Mouse (Mus musculus) kidney, adult 2 months (tissue): ENCODE data around the gene Akr1a1. TPM values are rescaled to one million over a fixed set of nuclear protein-coding genes. Genes with fewer than 3 reads are reported as not detected.
"Not testable (repeated sequence)": the region's sequence is repeated elsewhere in the genome, so short reads cannot be mapped to it uniquely, and the experiment has no call there.

Source experiments
- DNase-seq: peaks from one replicate; pipeline ENCODE4 v3.0.0; 2021
- H3K27ac ChIP-seq: fragments of 200-500 bp; 2 replicates; pipeline ENCODE4 v1.5.1; 2012; ENCODE audit warnings: low read depth, low read length, control low read depth, inconsistent platforms; ENCODE audit not compliant: insufficient read depth
- H3K27me3 ChIP-seq: fragments of 200-500 bp; replicated peaks from 2 replicates; pipeline ENCODE4 v1.6.1; 2012; ENCODE audit warnings: mild to moderate bottlenecking, moderate library complexity, low read length, inconsistent platforms; ENCODE audit not compliant: control insufficient read depth, insufficient read depth
- H3K36me3 ChIP-seq: fragments of 200-500 bp; 2 replicates; pipeline ENCODE4 v1.6.1; 2012; ENCODE audit warnings: mild to moderate bottlenecking, moderate library complexity, low read length, inconsistent platforms; ENCODE audit not compliant: control insufficient read depth, insufficient read depth
- H3K4me1 ChIP-seq: fragments of 200-500 bp; 2 replicates; pipeline ENCODE4 v1.6.1; 2011; ENCODE audit warnings: low read length; ENCODE audit not compliant: control insufficient read depth, insufficient read depth
- H3K4me3 ChIP-seq: fragments of 200-500 bp; 2 replicates; pipeline ENCODE4 v1.5.1; 2011; ENCODE audit warnings: mild to moderate bottlenecking, low read depth, low read length, control low read depth; ENCODE audit not compliant: insufficient read depth
- CTCF ChIP-seq: fragments of 200-500 bp; conservative IDR thresholded peaks from 2 replicates; pipeline ENCODE4 v1.5.1; 2011; ENCODE audit warnings: low read depth, mild to moderate bottlenecking, control low read depth, low read length, moderate library complexity, mixed read lengths; ENCODE audit not compliant: insufficient read depth, insufficient read length
- POLR2A ChIP-seq: fragments of 200-500 bp; IDR thresholded peaks from one replicate; pipeline ENCODE4 v1.6.1; 2011; ENCODE audit warnings: low read depth, low read length, control low read depth
- WGBS: fragments of 180-500 bp; shearing (Covaris S2); methylation state at CpG from one replicate; pipeline ENCODE4 v1.1.7; 2018; 5-methylcytosine and 5-hydroxymethylcytosine counted together
- polyA plus RNA-seq: library from polyadenylated mRNA; depleted of rRNA; stranded (reverse); fragments of >200 nt; gene quantifications from 2 replicates; pipeline ENCODE4 v1.2.3, GENCODE M21; 2012

Gene Akr1a1
- polyA plus RNA-seq, 1 experiment, result 3,067 TPM

DNA sequence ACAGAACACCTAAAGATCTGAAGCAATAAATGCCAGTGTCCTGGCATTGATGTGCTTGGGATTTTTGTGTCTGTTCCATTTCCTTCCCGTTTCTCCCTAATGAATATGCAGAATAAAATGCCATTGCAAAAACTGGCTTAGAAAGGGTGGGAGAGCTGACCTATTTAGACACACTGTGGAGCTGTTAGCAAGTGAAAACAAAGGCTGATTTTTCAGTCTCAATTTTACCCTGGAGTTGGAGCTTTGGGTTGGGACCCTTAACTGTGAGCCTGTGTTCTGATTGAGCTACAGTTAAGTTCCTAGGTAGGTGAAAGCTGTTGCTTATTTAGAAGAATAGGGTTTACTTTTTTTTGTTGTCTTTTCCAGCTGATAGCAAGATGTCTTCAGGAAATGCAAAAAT is 35.6 kb upstream of the Akr1a1 start:
- Histone ChIP-seq H3K4me1 (peaks cover 26% of the 10 kb centered on the region), H3K4me3 (0 out of 2 replicates have a peak overlapping the region, but pooled peaks have one; percentile 70), H3K27me3 (no peaks in the 10 kb centered on the region), H3K36me3 (peaks cover 20% of the 10 kb centered on the region), H3K27ac (peak overlapping the region; percentile 44; the same call in 1 of the 2 replicates)
- TF ChIP-seq POLR2A (no peak), CTCF (no peak)
- DNase-seq, result no peak
- 2% methylated on average over 1 of the region's 1 CpGs for WGBS

DNA sequence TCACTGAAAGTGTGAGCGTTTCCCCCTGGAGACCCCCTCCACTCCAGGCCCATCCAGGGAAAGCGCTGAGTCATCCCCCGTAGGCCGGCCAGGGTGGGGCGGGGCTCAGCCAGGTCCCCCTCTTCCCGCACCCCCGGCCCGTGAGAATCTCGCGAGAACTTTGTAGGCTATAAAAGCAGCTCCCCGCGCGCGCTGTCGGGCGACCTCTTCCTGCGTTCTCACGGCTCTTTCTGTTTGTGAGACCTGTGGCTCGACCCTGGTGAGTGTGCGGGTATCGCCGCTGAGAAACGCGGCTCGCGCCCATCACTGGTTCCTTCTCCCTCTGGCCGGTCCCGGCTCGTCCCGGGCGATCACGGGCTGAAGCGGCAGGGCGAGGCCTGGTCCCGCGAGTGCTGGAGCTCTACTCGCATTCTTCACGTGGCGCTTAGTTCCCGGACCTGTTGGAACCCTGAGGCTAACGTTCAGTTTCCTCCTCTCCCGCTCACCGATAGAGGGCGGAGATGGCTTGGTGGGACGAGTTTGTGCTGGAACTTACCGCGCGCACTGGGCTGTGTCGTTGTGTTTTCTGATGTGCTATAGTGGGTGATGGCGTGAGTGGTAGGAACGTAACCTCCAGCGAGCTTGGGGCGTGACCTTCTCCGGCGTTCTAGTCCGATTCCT is 34.1 kb upstream of the Akr1a1 start, which contains the start of gene Prdx1:
Gene Prdx1 (plus strand): TSS at position 143 of the 660 bp plus-strand sequence.
- WGBS, result under 1% methylated on average over 56 of the region's 56 CpGs
- TF ChIP-seq POLR2A (peak; percentile 98), CTCF (peak; percentile 84)
- Histone ChIP-seq H3K4me3 (peak within 1 kb of the TSS; percentile 81), H3K27me3 (no peaks in the 10 kb centered on the region), H3K27ac (peak within 1 kb of the TSS; percentile 99), H3K4me1 (peaks cover 15% of the 10 kb centered on the region; the same call in 1 of the 2 replicates), H3K36me3 (peaks cover 12% of the 10 kb centered on the region; the same call in 1 of the 2 replicates)
- peak; percentile 96 for DNase-seq

DNA sequence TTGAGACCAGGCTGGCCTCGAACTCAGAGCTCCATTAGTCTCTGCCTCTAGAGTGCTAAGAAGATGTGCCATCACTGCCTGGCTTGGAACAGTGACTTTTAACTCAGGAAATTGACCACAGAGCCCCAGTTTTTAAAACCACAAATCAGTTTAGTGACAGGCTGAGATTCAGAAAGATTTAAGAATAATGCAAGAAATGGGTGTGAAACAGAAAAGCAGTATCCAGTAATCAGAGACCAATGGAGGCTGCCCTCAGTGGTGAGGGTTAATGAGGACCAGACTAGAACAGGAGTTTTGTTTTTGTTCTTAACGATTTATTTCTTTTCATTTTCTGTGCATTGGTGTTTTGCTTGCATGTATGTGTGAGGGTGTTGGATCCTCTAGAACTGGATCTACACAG is 33.2 kb upstream of the Akr1a1 start:
- no peak for TF ChIP-seq CTCF
- TF ChIP-seq POLR2A, result no peak
- Histone ChIP-seq H3K27me3 (no peaks in the 10 kb centered on the region), H3K27ac (peak overlapping the region; percentile 99), H3K36me3 (peaks cover 11% of the 10 kb centered on the region; the same call in 1 of the 2 replicates), H3K4me1 (peaks cover 15% of the 10 kb centered on the region; the same call in 1 of the 2 replicates), H3K4me3 (peak overlapping the region; percentile 81; the same call in 1 of the 2 replicates)
- WGBS, result 70% methylated on average over 2 of the region's 2 CpGs
- no peak for DNase-seq

DNA sequence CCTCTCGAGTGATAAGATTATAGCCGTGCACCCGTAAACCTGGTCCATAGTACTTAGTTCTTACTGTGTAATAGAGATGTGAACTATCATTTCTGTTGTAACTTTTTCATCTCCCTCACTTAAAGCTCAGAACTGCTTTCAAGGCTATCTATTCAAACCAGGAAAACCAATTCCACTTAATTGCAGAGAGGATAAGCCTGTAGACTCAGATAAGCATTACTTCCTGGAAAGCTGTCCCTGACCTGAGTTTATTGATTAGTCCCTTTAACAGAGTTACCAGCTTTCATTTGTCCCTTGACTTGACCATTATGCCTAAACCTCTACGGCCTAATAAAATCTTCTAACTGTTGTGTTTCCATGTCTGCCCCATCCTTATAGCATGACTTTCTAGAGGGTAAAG is 32.5 kb upstream of the Akr1a1 start:
- TF ChIP-seq POLR2A, result no peak
- no peak for TF ChIP-seq CTCF
- H3K27ac ChIP-seq, result no peak overlapping the region
- no peaks in the 10 kb centered on the region for H3K27me3 ChIP-seq
- peaks cover 15% of the 10 kb centered on the region; the same call in 1 of the 2 replicates for H3K4me1 ChIP-seq
- no peak for DNase-seq
- H3K4me3 ChIP-seq, result no peak overlapping the region
- peaks cover 7% of the 10 kb centered on the region; the same call in 1 of the 2 replicates for H3K36me3 ChIP-seq
- 93% methylated on average over 4 of the region's 4 CpGs for WGBS

DNA sequence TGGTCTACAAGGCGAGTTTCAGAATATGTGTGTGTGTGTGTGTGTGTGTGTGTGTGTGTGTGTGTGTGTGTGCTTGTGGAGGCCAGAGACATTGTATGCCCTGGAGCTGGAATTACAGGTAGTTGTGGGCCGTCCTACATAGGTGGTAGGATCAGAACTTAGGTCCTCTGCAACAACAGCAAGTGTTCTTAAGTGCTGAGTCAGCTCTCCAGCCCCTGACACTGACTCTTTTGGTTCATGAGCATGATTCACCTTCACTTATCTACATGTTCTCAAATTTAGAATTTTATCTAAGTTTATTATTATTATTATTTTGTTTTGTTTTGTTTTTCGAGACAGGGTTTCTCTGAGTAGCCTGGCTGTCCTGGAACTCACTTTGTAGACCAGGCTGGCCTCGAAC is 29.0 kb upstream of the Akr1a1 start:
- not testable (repeated sequence) for H3K27ac ChIP-seq, H3K4me1 ChIP-seq, DNase-seq, H3K4me3 ChIP-seq, H3K27me3 ChIP-seq, H3K36me3 ChIP-seq
- 96% methylated on average over 4 of the region's 4 CpGs for WGBS

DNA sequence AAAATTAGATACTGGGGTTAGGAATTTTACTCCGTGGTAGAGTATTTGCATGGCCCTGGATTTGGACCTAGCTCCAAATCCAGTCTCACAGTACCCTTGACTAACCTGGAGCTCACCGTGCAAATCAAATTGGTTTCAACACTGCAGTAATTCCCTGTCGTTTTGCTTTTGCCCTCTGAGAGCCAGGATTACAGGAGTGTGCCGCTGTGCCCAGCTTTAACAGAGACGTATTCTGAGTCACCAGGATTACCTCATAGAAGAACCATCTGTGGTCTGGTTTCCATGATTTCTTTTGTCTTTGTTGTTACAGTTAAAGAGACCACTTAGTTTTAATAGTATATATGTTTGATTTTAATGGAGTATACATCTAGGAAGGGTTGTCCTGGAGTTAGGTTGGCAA is 27.7 kb upstream of the Akr1a1 start:
- no peaks in the 10 kb centered on the region for H3K27me3 ChIP-seq
- H3K4me3 ChIP-seq, result no peak overlapping the region
- TF ChIP-seq CTCF (no peak), POLR2A (no peak)
- no peaks in the 10 kb centered on the region for H3K36me3 ChIP-seq
- 67% methylated on average over 5 of the region's 5 CpGs for WGBS
- H3K4me1 ChIP-seq, result no peaks in the 10 kb centered on the region
- no peak overlapping the region for H3K27ac ChIP-seq
- DNase-seq, result no peak

DNA sequence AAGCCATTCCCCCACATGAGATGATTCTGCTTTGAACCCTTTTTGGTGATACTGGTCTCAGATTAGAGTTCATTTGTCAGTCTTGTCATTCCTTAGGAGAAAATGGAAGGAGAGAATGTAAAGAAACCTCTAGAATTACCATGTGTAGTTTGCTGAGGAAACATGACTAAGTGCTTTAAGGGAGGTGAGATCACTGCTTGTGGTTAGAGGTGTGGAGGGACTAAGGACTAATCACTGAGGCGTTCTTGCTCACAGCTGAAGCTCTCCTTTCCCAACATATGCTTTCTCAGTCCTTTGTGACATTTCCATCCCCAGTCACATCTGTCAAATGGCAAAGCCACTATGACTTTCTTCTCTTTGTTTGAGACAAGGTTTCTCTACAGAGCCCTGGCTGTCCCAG is 26.3 kb upstream of the Akr1a1 start:
- no peaks in the 10 kb centered on the region for H3K36me3 ChIP-seq
- no peak overlapping the region for H3K4me3 ChIP-seq
- 86% methylated on average over 1 of the region's 1 CpGs for WGBS
- DNase-seq, result no peak
- H3K27me3 ChIP-seq, result no peaks in the 10 kb centered on the region
- H3K4me1 ChIP-seq, result no peaks in the 10 kb centered on the region
- TF ChIP-seq POLR2A (no peak), CTCF (no peak)
- H3K27ac ChIP-seq, result no peak overlapping the region

DNA sequence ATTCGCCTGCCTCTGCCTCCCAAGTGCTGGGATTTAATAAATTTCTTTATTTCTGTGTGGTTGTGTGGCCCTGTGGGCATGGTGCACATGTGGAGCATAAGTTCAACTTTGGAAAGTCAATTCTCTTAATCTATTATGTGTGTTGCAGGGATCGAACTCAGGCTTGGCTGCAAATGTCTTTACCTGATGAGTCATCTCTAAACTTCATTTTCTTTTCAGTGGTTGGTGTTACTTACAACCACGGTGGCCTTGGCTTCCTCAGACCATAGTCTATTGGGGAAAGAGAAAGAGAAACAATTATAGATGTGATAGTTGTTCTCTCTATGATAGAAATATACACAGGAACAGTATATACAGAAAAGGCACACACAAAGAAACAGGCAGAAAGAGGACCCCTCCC is 24.5 kb upstream of the Akr1a1 start:
- no peak for DNase-seq
- WGBS, result 85% methylated on average over 3 of the region's 3 CpGs
- TF ChIP-seq CTCF (no peak), POLR2A (no peak)

DNA sequence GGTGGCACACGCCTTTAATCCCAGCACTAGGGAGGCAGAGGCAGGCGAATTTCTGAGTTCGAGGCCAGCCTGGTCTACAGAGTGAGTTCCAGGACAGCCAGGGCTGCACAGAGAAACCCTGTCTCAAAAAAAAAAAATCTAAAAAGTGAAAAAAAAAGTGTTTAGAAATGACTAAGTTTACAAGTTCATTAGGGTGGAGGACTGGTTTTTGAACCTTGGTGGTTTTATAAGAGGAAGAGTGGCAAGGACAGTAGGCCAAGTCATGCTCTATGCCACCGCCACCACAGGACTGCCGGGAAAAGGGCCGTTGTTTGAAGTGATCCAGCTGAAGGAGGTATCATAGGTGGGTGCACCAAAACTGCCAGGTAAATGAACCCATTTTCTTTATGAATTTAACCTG is 23.3 kb upstream of the Akr1a1 start:
- not testable (repeated sequence) for H3K27me3 ChIP-seq, DNase-seq, H3K4me3 ChIP-seq, H3K4me1 ChIP-seq, H3K36me3 ChIP-seq, H3K27ac ChIP-seq
- 92% methylated on average over 6 of the region's 6 CpGs for WGBS

More for the DNA sequence above, 24.5 kb upstream of the Akr1a1 start:
- Histone ChIP-seq H3K27me3 (no peaks in the 10 kb centered on the region), H3K27ac (no peak overlapping the region), H3K4me3 (no peak overlapping the region), H3K36me3 (no peaks in the 10 kb centered on the region), H3K4me1 (no peaks in the 10 kb centered on the region)
